Mouse (Mus musculus) liver, embryonic 11.5 days (tissue): ENCODE results near the gene Rnf224. TPM values are rescaled to one million over a fixed set of nuclear protein-coding genes. Genes with fewer than 3 reads are reported as not detected.
"Not testable (repeated sequence)": the region's sequence is repeated elsewhere in the genome, so short reads cannot be mapped to it uniquely, and the experiment has no call there.

Source experiments
- ATAC-seq: fragments of 200-750 bp; cut with Nextera tagmentation; replicated peaks from 2 replicates; pipeline ENCODE4 v1.8.0; 2017; ENCODE audit warnings: moderate number of reproducible peaks, mild to moderate bottlenecking, moderate TSS enrichment, moderate library complexity; ENCODE audit not compliant: low FRiP score
- DNase-seq: peaks from one replicate; pipeline ENCODE4 v3.0.0-alpha.2; 2017; ENCODE audit warnings: low spot score
- H3K27ac ChIP-seq: fragments of 300-500 bp; sonication (generic); 2 replicates; pipeline ENCODE4 v1.5.1; 2014; ENCODE audit warnings: mild to moderate bottlenecking, low read depth, low read length, control low read depth
- H3K27me3 ChIP-seq: fragments of 300-500 bp; sonication (generic); replicated peaks from 2 replicates; pipeline ENCODE4 v1.6.1; 2014; ENCODE audit warnings: low read length, mixed read lengths; ENCODE audit not compliant: control insufficient read depth, insufficient read depth
- H3K36me3 ChIP-seq: fragments of 300-500 bp; sonication (generic); 2 replicates; pipeline ENCODE4 v1.6.1; 2014; ENCODE audit warnings: mild to moderate bottlenecking, low read length, moderate library complexity, mixed read lengths; ENCODE audit not compliant: control insufficient read depth, insufficient read depth
- H3K4me1 ChIP-seq: fragments of 300-500 bp; sonication (generic); replicated peaks from 2 replicates; pipeline ENCODE4 v1.6.1; 2014; ENCODE audit warnings: low read length, mixed read lengths; ENCODE audit not compliant: control insufficient read depth, insufficient read depth
- H3K4me2 ChIP-seq: fragments of 300-500 bp; sonication (generic); 2 replicates; pipeline ENCODE4 v1.6.1; 2014; ENCODE audit warnings: mild to moderate bottlenecking, control low read depth, moderate library complexity
- H3K4me3 ChIP-seq: fragments of 300-500 bp; sonication (generic); 2 replicates; pipeline ENCODE4 v1.5.1; 2014; ENCODE audit warnings: low read depth, low read length, control low read depth
- H3K9ac ChIP-seq: fragments of 300-500 bp; sonication (generic); 2 replicates; pipeline ENCODE4 v1.6.1; 2014; ENCODE audit warnings: low read depth, low read length, control low read depth
- H3K9me3 ChIP-seq: fragments of 300-500 bp; sonication (generic); 2 replicates; pipeline ENCODE4 v1.6.1; 2016; ENCODE audit warnings: low read length, inconsistent platforms, mixed read lengths; ENCODE audit not compliant: control insufficient read depth
- WGBS: fragments of 180-500 bp; shearing (Covaris S2); extraction: QIAGEN DNeasy Blood & Tissue Kit; methylation state at CpG from one replicate; pipeline ENCODE4 v1.1.7; 2014; 5-methylcytosine and 5-hydroxymethylcytosine counted together
- polyA plus RNA-seq: library from polyadenylated mRNA; unstranded; fragments of >200 nt; fragmentation: Nextera tagmentation; extraction: Ambion mirVana; gene quantifications from 2 replicates; pipeline ENCODE4 v1.2.1, GENCODE M21; 2014

The Rnf224 gene
- polyA plus RNA-seq, 1 experiment from 2014 or later: 0.10 TPM

DNA sequence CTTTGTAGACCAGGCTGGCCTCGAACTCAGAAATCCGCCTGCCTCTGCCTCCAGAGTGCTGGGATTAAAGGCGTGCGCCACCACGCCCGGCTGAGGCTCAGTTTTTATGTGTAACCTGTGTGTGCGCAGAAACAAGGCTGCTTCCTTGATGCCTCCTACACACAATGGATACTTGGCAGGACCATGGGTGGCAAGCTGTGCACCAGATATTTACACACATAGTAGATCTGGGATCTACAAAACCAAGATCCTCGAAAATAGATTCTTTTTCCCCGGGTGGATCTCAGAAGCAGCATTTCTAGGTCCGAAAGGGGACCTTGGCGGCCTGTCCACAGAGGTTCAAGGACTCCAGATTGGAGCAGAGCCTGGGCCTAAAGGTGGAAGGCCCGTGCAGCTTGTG is 25.3 kb upstream of the Rnf224 start:
- peak overlapping the region; percentile 71 for H3K27ac ChIP-seq
- WGBS: 47% methylated on average over 12 of the region's 12 CpGs

GRCm38 (mm10) chr2:25258887-25259286 is 22.3 kb upstream of the Rnf224 start:
- Histone ChIP-seq H3K27me3 (no peaks in the 10 kb centered on the region), H3K4me3 (no peak overlapping the region), H3K4me1 (peaks cover 18% of the 10 kb centered on the region; the same call in 1 of the 2 replicates), H3K36me3 (no peaks in the 10 kb centered on the region), H3K9me3 (no peaks in the 10 kb centered on the region), H3K9ac (no peak overlapping the region), H3K27ac (no peak overlapping the region), H3K4me2 (peak overlapping the region; percentile 16; the same call in 1 of the 2 replicates)
- no peak for DNase-seq
- no peak for ATAC-seq
- WGBS: 55% methylated on average over 2 of the region's 2 CpGs

More for the DNA sequence above, 25.3 kb upstream of the Rnf224 start:
- Histone ChIP-seq H3K9ac (peak overlapping the region; percentile 71), H3K36me3 (no peaks in the 10 kb centered on the region), H3K4me3 (peak overlapping the region; percentile 75), H3K4me1 (peaks cover 24% of the 10 kb centered on the region), H3K27me3 (peaks cover 3% of the 10 kb centered on the region; the same call in 1 of the 2 replicates), H3K4me2 (peak overlapping the region; percentile 69), H3K9me3 (no peaks in the 10 kb centered on the region)
- ATAC-seq (peak; percentile 17; the same call in 1 of the 2 replicates), DNase-seq (no peak)

- not testable (repeated sequence) for H3K27me3 ChIP-seq, H3K4me2 ChIP-seq, H3K9me3 ChIP-seq, H3K27ac ChIP-seq, H3K9ac ChIP-seq, DNase-seq, H3K36me3 ChIP-seq, ATAC-seq, H3K4me3 ChIP-seq
- 81% methylated on average over 5 of the region's 5 CpGs for WGBS
- peaks cover 12% of the 10 kb centered on the region; the same call in 1 of the 2 replicates for H3K4me1 ChIP-seq
These were observed 20.7 kb upstream of the Rnf224 start for GRCm38 (mm10) chr2:25257250-25257649.

GRCm38 (mm10) chr2:25256443-25257109 is 20.0 kb upstream of the Rnf224 start:
- Histone ChIP-seq H3K4me2 (peak overlapping the region; percentile 98), H3K4me3 (peak overlapping the region; percentile 92), H3K9ac (peak overlapping the region; percentile 87), H3K4me1 (peaks cover 12% of the 10 kb centered on the region; the same call in 1 of the 2 replicates)
- DNase-seq, ATAC-seq, H3K36me3 ChIP-seq, H3K27me3 ChIP-seq, H3K27ac ChIP-seq, H3K9me3 ChIP-seq: not testable (repeated sequence)
- 45% methylated on average over 11 of the region's 12 CpGs for WGBS

DNA sequence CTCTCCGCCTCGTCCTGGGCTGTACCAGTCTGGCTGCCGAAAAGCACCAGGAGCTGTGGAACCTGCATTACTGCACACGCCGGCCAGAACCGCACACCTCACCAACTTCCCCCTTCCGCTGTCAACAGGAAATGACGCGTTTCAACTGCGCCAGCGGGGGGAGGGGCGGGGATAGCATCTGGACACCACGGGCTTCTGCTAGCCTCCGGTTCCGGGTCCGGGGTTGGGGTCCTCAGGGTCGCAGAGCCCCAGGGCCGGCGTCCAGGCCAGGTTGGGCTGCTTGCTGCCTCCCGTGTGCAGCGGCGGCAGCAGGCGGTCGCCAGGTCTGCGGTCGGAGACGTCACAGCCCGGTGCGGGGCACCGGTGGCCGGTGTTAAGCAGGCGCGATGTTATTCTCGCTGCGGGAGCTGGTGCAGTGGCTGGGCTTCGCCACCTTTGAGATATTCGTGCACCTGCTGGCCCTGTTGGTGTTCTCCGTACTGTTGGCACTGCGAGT is 18.7 kb upstream of the Rnf224 start, which contains the start of gene Tmem203:
Tmem203 (plus strand) TSS at position 156 of the 496 bp plus-strand sequence.
- H3K27ac ChIP-seq: peak within 1 kb of the TSS; percentile 76
- peaks cover 12% of the 10 kb centered on the region; the same call in 1 of the 2 replicates for H3K4me1 ChIP-seq
- ATAC-seq (peak; percentile 83), DNase-seq (peak; percentile 98)
- peak within 1 kb of the TSS; percentile 87 for H3K9ac ChIP-seq
- no peaks in the 10 kb centered on the region for H3K27me3 ChIP-seq
- H3K9me3 ChIP-seq: no peaks in the 10 kb centered on the region
- H3K36me3 ChIP-seq: peaks cover 17% of the 10 kb centered on the region
- H3K4me3 ChIP-seq: peak within 1 kb of the TSS; percentile 92
- H3K4me2 ChIP-seq: peak within 1 kb of the TSS; percentile 98
- under 1% methylated on average over 39 of the region's 39 CpGs for WGBS

GRCm38 (mm10) chr2:25252331-25252730 is 15.7 kb upstream of the Rnf224 start:
- Histone ChIP-seq H3K4me1 (peaks cover 12% of the 10 kb centered on the region; the same call in 1 of the 2 replicates), H3K27me3 (no peaks in the 10 kb centered on the region), H3K4me3 (no peak overlapping the region), H3K4me2 (no peak overlapping the region), H3K9ac (no peak overlapping the region), H3K36me3 (peaks cover 33% of the 10 kb centered on the region), H3K9me3 (no peaks in the 10 kb centered on the region), H3K27ac (no peak overlapping the region)
- ATAC-seq (no peak), DNase-seq (no peak)
- 88% methylated on average over 1 of the region's 1 CpGs for WGBS

DNA sequence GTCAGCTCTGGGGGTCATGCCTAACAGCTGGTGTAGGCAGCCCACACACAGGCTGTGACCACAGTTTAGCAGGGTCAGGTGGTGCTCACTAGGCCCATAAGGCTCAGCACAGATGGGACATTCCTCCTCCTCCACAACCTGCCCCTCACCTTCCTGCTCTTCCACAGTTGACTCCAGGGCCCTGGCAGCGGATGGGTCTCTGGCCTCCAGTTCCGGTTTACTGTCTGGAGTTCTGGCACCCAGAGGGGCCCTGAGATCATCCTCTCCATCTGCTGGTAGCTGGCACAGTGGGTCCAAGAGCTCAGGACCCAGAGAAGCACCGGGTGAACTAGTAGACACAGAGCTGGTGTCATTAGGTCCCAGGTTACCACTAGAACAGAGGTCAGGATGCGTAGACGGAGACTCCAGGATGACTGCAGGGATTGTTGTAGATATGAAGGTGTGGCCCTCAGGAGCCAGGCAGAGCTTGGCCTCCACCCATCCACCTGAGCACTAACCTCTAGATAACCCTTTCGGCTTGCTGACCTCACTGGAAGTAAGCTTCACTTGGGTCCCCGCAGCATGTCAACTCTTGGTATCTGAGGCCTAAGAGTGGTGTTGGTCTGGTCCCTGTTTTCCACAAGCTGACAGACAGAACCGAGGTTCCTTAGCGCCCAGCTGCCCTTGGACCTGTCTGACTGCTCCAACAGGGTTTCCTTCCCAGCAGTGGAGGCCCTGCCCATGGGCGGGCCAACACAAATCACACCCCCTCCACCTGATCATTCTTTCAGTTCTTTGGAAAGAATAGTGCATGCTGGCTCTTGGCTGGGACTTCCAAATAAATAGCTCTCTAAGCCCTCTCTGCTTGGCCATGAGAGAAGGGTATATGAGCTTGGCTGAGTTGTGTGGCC is 9.8 kb upstream of the Rnf224 start, which contains the start of gene AL732309.1:
AL732309.1 (minus strand) TSS at position 681 of the 890 bp plus-strand sequence.
- Histone ChIP-seq H3K4me3 (no peak within 1 kb of the TSS), H3K9ac (no peak within 1 kb of the TSS), H3K36me3 (peaks cover 27% of the 10 kb centered on the region), H3K4me1 (peaks cover 10% of the 10 kb centered on the region), H3K27ac (no peak within 1 kb of the TSS), H3K4me2 (no peak within 1 kb of the TSS), H3K9me3 (no peaks in the 10 kb centered on the region), H3K27me3 (peaks cover 21% of the 10 kb centered on the region)
- no peak for ATAC-seq
- 88% methylated on average over 10 of the region's 10 CpGs for WGBS
- no peak for DNase-seq

- no peaks in the 10 kb centered on the region for H3K9me3 ChIP-seq
- no peak overlapping the region for H3K27ac ChIP-seq
- no peak for ATAC-seq
- no peak overlapping the region for H3K4me3 ChIP-seq
- no peak for DNase-seq
- H3K9ac ChIP-seq: no peak overlapping the region
- H3K4me1 ChIP-seq: peaks cover 18% of the 10 kb centered on the region
- peaks cover 15% of the 10 kb centered on the region for H3K36me3 ChIP-seq
- no peak overlapping the region for H3K4me2 ChIP-seq
- H3K27me3 ChIP-seq: peaks cover 23% of the 10 kb centered on the region
- WGBS: 81% methylated on average over 4 of the region's 4 CpGs
These were observed 7.6 kb upstream of the Rnf224 start for GRCm38 (mm10) chr2:25244144-25244543.
